Mouse (Mus musculus): ENCODE results near the gene 6430548M08Rik.

GRCm38 (mm10) chr8:120173195-120173594 lies 59.2 kb downstream of the 6430548M08Rik start:
- TF ChIP-seq CTCF (IDR thresholded peaks at IDR 0.05; ENCODE audit: borderline replicate concordance, control insufficient read depth, extremely low read depth, insufficient read depth, low read length, poor library complexity) (no peak), POLR2A (IDR thresholded peaks at IDR 0.05; ENCODE audit: control insufficient read depth, extremely low read depth, insufficient read depth, low read length, poor library complexity) (no peak)

Measured in thymus, adult 2 months (tissue).